Mouse (Mus musculus) midbrain, embryonic 12.5 days (tissue): ENCODE measurements around the gene Tmsb15b1. TPM values are rescaled to one million over a fixed set of nuclear protein-coding genes. Genes with fewer than 3 reads are reported as not detected.
"Not testable (repeated sequence)": the region's sequence is repeated elsewhere in the genome, so short reads cannot be mapped to it uniquely, and the experiment has no call there.

Experiments
- ATAC-seq: fragments of 200-750 bp; cut with Nextera tagmentation; 2 replicates; pipeline ENCODE4 v1.8.0; 2017; ENCODE audit warnings: low read depth, moderate TSS enrichment, moderate library complexity; ENCODE audit not compliant: low FRiP score
- H3K27ac ChIP-seq: fragments of 300-500 bp; sonication (generic); replicated peaks from 2 replicates; pipeline ENCODE4 v1.5.1; 2016; ENCODE audit warnings: mild to moderate bottlenecking
- H3K27me3 ChIP-seq: fragments of 300-500 bp; sonication (generic); 2 replicates; pipeline ENCODE4 v1.6.1; 2016; ENCODE audit warnings: mild to moderate bottlenecking
- H3K36me3 ChIP-seq: fragments of 300-500 bp; sonication (generic); 2 replicates; pipeline ENCODE4 v1.6.1; 2016
- H3K4me1 ChIP-seq: fragments of 300-500 bp; sonication (generic); 2 replicates; pipeline ENCODE4 v1.6.1; 2016
- H3K4me2 ChIP-seq: fragments of 300-500 bp; sonication (generic); replicated peaks from 2 replicates; pipeline ENCODE4 v1.6.1; 2016; ENCODE audit warnings: mild to moderate bottlenecking, moderate library complexity
- H3K4me3 ChIP-seq: fragments of 300-500 bp; sonication (generic); 2 replicates; pipeline ENCODE4 v1.5.1; 2016; ENCODE audit warnings: mild to moderate bottlenecking
- H3K9ac ChIP-seq: fragments of 300-500 bp; sonication (generic); replicated peaks from 2 replicates; pipeline ENCODE4 v1.6.1; 2016; ENCODE audit warnings: mild to moderate bottlenecking, moderate library complexity
- H3K9me3 ChIP-seq: fragments of 300-500 bp; sonication (generic); 2 replicates; pipeline ENCODE4 v1.6.1; 2016; ENCODE audit warnings: mild to moderate bottlenecking
- WGBS: fragments of 180-500 bp; shearing (Covaris S2); methylation state at CpG from one replicate; pipeline ENCODE4 v1.1.7; 2016; 5-methylcytosine and 5-hydroxymethylcytosine counted together
- polyA plus RNA-seq: library from polyadenylated mRNA; unstranded; fragments of >200 nt; fragmentation: Nextera tagmentation; extraction: Ambion mirVana; gene quantifications from 2 replicates; pipeline ENCODE4 v1.2.1, GENCODE M21; 2016

Tmsb15b1 gene
- polyA plus RNA-seq, 1 experiment from 2014 or later: 23.9 TPM

- Histone ChIP-seq H3K4me2 (peak within 1 kb of the TSS; percentile 53), H3K9ac (peak within 1 kb of the TSS; percentile 46), H3K4me3 (peak within 1 kb of the TSS; percentile 45)
- H3K27ac ChIP-seq, H3K9me3 ChIP-seq, H3K4me1 ChIP-seq, H3K27me3 ChIP-seq, ATAC-seq, H3K36me3 ChIP-seq: not testable (repeated sequence)
- 82% methylated on average over 6 of the region's 6 CpGs for WGBS
Observed at GRCm38 (mm10) chrX:136975397-136975796, 1.3 kb downstream of the Tmsb15b1 start, which contains the start of gene Tmsb15b2. Gene Tmsb15b2, minus strand, starts transcription at chrX:136975497.

GRCm38 (mm10) chrX:136959688-136960087, 17.0 kb downstream of the Tmsb15b1 start:
- Histone ChIP-seq H3K9me3 (no peaks in the 10 kb centered on the region), H3K27ac (no peak overlapping the region), H3K4me1 (no peaks in the 10 kb centered on the region), H3K27me3 (no peaks in the 10 kb centered on the region), H3K36me3 (no peaks in the 10 kb centered on the region), H3K4me3 (no peak overlapping the region), H3K9ac (no peak overlapping the region), H3K4me2 (no peak overlapping the region)
- ATAC-seq: no peak
- 28% methylated on average over 2 of the region's 2 CpGs for WGBS

- H3K27me3 ChIP-seq, H3K27ac ChIP-seq, H3K4me1 ChIP-seq, H3K9ac ChIP-seq, H3K36me3 ChIP-seq, H3K9me3 ChIP-seq: not testable (repeated sequence)
- Histone ChIP-seq H3K4me2 (peak overlapping the region; percentile 45), H3K4me3 (peak overlapping the region; percentile 24)
- WGBS: 60% methylated on average over 5 of the region's 5 CpGs
- ATAC-seq: 0 out of 2 replicates have a peak, but pooled peaks have one; percentile 31
Observed at GRCm38 (mm10) chrX:136958300-136958699, 18.4 kb downstream of the Tmsb15b1 start.

- not testable (repeated sequence) for H3K4me1 ChIP-seq, H3K9ac ChIP-seq, H3K9me3 ChIP-seq, H3K27me3 ChIP-seq, H3K27ac ChIP-seq, H3K36me3 ChIP-seq
- H3K4me3 ChIP-seq: peak overlapping the region; percentile 39
- WGBS: 27% methylated on average over 13 of the region's 13 CpGs
- ATAC-seq: peak; percentile 99
- peak overlapping the region; percentile 45 for H3K4me2 ChIP-seq
Observed at GRCm38 (mm10) chrX:136957583-136958279, 18.9 kb downstream of the Tmsb15b1 start.

- H3K4me2 ChIP-seq: no peak overlapping the region
- H3K9ac ChIP-seq: no peak overlapping the region
- 54% methylated on average over 3 of the region's 3 CpGs for WGBS
- no peak overlapping the region for H3K27ac ChIP-seq
- no peaks in the 10 kb centered on the region for H3K27me3 ChIP-seq
- no peaks in the 10 kb centered on the region for H3K4me1 ChIP-seq
- no peak overlapping the region for H3K4me3 ChIP-seq
- ATAC-seq: no peak
- no peaks in the 10 kb centered on the region for H3K36me3 ChIP-seq
- no peaks in the 10 kb centered on the region for H3K9me3 ChIP-seq
Observed at GRCm38 (mm10) chrX:136937985-136938384, 38.7 kb downstream of the Tmsb15b1 start.

- Histone ChIP-seq H3K27ac (no peak within 1 kb of the TSS), H3K9me3 (no peaks in the 10 kb centered on the region), H3K4me1 (no peaks in the 10 kb centered on the region), H3K9ac (no peak within 1 kb of the TSS), H3K27me3 (no peaks in the 10 kb centered on the region), H3K36me3 (no peaks in the 10 kb centered on the region), H3K4me3 (no peak within 1 kb of the TSS), H3K4me2 (no peak within 1 kb of the TSS)
- 91% methylated on average over 14 of the region's 14 CpGs for WGBS
- no peak for ATAC-seq
Observed at GRCm38 (mm10) chrX:136927031-136927430, 49.6 kb downstream of the Tmsb15b1 start, which contains the start of gene H2bfm. Gene H2bfm, plus strand, starts transcription at chrX:136927325.

GRCm38 (mm10) chrX:136925863-136926262, 50.8 kb downstream of the Tmsb15b1 start:
- Histone ChIP-seq H3K9ac (no peak overlapping the region), H3K4me3 (no peak overlapping the region), H3K27me3 (no peaks in the 10 kb centered on the region), H3K4me2 (no peak overlapping the region), H3K9me3 (no peaks in the 10 kb centered on the region), H3K27ac (no peak overlapping the region), H3K36me3 (no peaks in the 10 kb centered on the region), H3K4me1 (no peaks in the 10 kb centered on the region)
- no peak for ATAC-seq

Other genes with a start within 250 kb of the Tmsb15b1 start
- 544 and 546 TPM in 2 replicates for gene Morf4l2, start 233.2 kb downstream of the Tmsb15b1 start, polyA plus RNA-seq
- gene Glra4, start 196.7 kb downstream of the Tmsb15b1 start, polyA plus RNA-seq: 0.11 and 0.12 TPM in 2 replicates
- gene Plp1, start 154.2 kb downstream of the Tmsb15b1 start, polyA plus RNA-seq: 8.1 and 9.3 TPM in 2 replicates
- 8.1 and 9.0 TPM in 2 replicates for gene Rab9b, start 108.1 kb downstream of the Tmsb15b1 start, polyA plus RNA-seq
- gene H2bfm, start 49.5 kb downstream of the Tmsb15b1 start, polyA plus RNA-seq: not detected in 2 replicates
- gene Tmsb15b2, start 1.4 kb downstream of the Tmsb15b1 start, polyA plus RNA-seq: 58.2 and 64.8 TPM in 2 replicates
- gene Tmsb15l, start within 50 bp of the Tmsb15b1 start, polyA plus RNA-seq: 7.8 and 9.3 TPM in 2 replicates
- 106 and 119 TPM in 2 replicates for gene Zcchc18, start 16.3 kb upstream of the Tmsb15b1 start, polyA plus RNA-seq
- gene Slc25a53, start 61.4 kb upstream of the Tmsb15b1 start, polyA plus RNA-seq: 12.4 and 12.6 TPM in 2 replicates
- gene Fam199x, start 72.7 kb upstream of the Tmsb15b1 start, polyA plus RNA-seq: 12.2 and 13.4 TPM in 2 replicates
- not detected in 2 replicates for gene Esx1, start 145.2 kb upstream of the Tmsb15b1 start, polyA plus RNA-seq